Mouse (Mus musculus): Measurements from ENCODE around the gene Srd5a1.

DNA sequence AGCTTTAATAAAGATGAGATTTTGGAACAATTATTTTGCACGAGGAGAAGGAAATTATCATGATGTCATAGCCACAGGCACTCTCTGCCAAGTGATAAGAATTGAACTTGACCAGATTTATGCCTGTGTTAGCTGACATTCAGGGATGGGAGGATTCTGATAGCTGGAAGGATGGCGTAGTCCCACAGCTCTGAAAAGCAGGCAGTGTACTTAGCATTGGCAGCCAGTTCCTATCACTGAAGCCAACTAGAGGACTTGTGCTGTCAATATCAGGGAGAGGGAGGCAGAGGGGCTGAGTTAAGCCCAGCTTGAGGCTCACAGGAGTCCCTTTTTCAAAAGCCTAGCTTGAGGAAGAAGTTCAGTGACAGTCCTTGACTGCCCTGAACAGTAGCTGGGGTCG lies 13.3 kb upstream of the Srd5a1 start:
- TF ChIP-seq CTCF (IDR thresholded peaks at IDR 0.05; ENCODE audit: insufficient read depth, low read length), result no peak
- TF ChIP-seq POLR2A (IDR thresholded peaks at IDR 0.05; ENCODE audit: borderline replicate concordance, extremely low read depth, low read depth, low read length), result no peak

Data from lung, adult 2 months (tissue).